Mouse (Mus musculus): Measurements from ENCODE around the gene Hgd.

GRCm38 (mm10) chr16:37616104-37616503 lies 36.2 kb downstream of the Hgd start:
- TF ChIP-seq E2F4 (IDR thresholded peaks at IDR 0.05; ENCODE audit: insufficient read depth), result no peak
- TF ChIP-seq TCF12 (IDR thresholded peaks at IDR 0.05; ENCODE audit: insufficient read depth, poor library complexity, severe bottlenecking), result no peak
- TF ChIP-seq POLR2A (IDR thresholded peaks at IDR 0.05; ENCODE audit: insufficient read length, low read depth), result no peak

Data from myocyte (in vitro differentiated cells).